Mouse (Mus musculus) cerebellum, adult 2 months (tissue): ENCODE measurements around the gene Pfas.

Source experiments
- CTCF ChIP-seq: fragments of 200-500 bp; IDR thresholded peaks from 2 replicates; pipeline ENCODE4 v1.5.1; 2011; ENCODE audit warnings: low read depth, mild to moderate bottlenecking, control low read depth, low read length, moderate library complexity, borderline replicate concordance; ENCODE audit not compliant: insufficient read depth
- POLR2A ChIP-seq: fragments of 200-500 bp; IDR thresholded peaks from 2 replicates; pipeline ENCODE4 v1.6.1; 2011; ENCODE audit warnings: low read length, control low read depth, borderline replicate concordance; ENCODE audit not compliant: insufficient read depth

- TF ChIP-seq CTCF: no peak
- TF ChIP-seq POLR2A: no peak
Observed at GRCm38 (mm10) chr11:68945245-68945644, 63.0 kb downstream of the Pfas start.
